ENCODE assay signal across 11 mouse cellular contexts in genomic region chr3:34569998-34570397, GRCm38 (mm10).
DNase-seq lines count a peak whose midpoint lies in the region; ATAC-seq and TF ChIP-seq lines count a peak whose summit lies in the region.
"Had no signal": no experiment of that assay in that cellular context is flagged by ENCODE, and none has a peak within 500 bp of the region (broad histone marks: within the 10 kb centered on the region; RNA-seq: fewer than 3 reads in every experiment).

No protein-coding gene starts in this region.

- peaks cover 93% of the 10 kb centered on the region for H3K4me1 ChIP-seq in hindbrain, embryonic 10.5 days (replicated peaks)
- peaks cover 49% of the 10 kb centered on the region for H3K4me1 ChIP-seq in hindbrain, embryonic 13.5 days (replicated peaks)
- no peaks in the 10 kb centered on the region; the same call in 1 of the 2 replicates for H3K4me1 ChIP-seq in midbrain, postnatal 0 days (ENCODE audit: insufficient read depth, low read length)
- H3K4me1 ChIP-seq: lung, embryonic 15.5 days had no signal

- H3K9ac ChIP-seq in hindbrain, embryonic 13.5 days = no peak overlapping the region
- H3K9ac ChIP-seq in midbrain, postnatal 0 days (replicated peaks; ENCODE audit: low read length, poor library complexity, severe bottlenecking) = no peak overlapping the region
- H3K9ac ChIP-seq: lung, embryonic 15.5 days had no signal

- DNase-seq in hindbrain, embryonic 10.5 days (ENCODE audit: low spot score) = peak; percentile 34
- peak; percentile 69 for DNase-seq in embryo, embryonic 10 days (ENCODE audit: low spot score)
- DNase-seq in gastrocnemius, postnatal 14 days = peak; percentile 68
- DNase-seq in heart, postnatal 4 days = peak; percentile 45
- no peak for DNase-seq in cerebellum, adult 11 months
- no peak for DNase-seq in midbrain, postnatal 0 days (ENCODE audit: low spot score)
- no peak for DNase-seq in layer of hippocampus, postnatal 10 days (ENCODE audit: low spot score in 2 of 2)
- DNase-seq: right cerebral cortex, adult 18-20 months had no signal

- H3K9me3 ChIP-seq in hindbrain, embryonic 10.5 days = no peaks in the 10 kb centered on the region
- H3K9me3 ChIP-seq in hindbrain, embryonic 13.5 days = no peaks in the 10 kb centered on the region
- no peaks in the 10 kb centered on the region for H3K9me3 ChIP-seq in midbrain, postnatal 0 days (ENCODE audit: low read length)
- H3K9me3 ChIP-seq: lung, embryonic 15.5 days had no signal

- H3K27me3 ChIP-seq in hindbrain, embryonic 10.5 days (ENCODE audit: insufficient read depth, poor library complexity, severe bottlenecking) = no peaks in the 10 kb centered on the region; the same call in 1 of the 2 replicates
- H3K27me3 ChIP-seq in hindbrain, embryonic 13.5 days = no peaks in the 10 kb centered on the region
- H3K27me3 ChIP-seq in midbrain, postnatal 0 days (ENCODE audit: insufficient read depth, low read length) = no peaks in the 10 kb centered on the region
- H3K27me3 ChIP-seq: CH12.LX; lung, embryonic 15.5 days had no signal

- H3K27ac ChIP-seq in hindbrain, embryonic 10.5 days = peak overlapping the region; percentile 64
- no peak overlapping the region; the same call in 1 of the 2 replicates for H3K27ac ChIP-seq in hindbrain, embryonic 13.5 days
- no peak overlapping the region for H3K27ac ChIP-seq in midbrain, postnatal 0 days (ENCODE audit: low read depth, low read length)
- H3K27ac ChIP-seq: lung, embryonic 15.5 days had no signal

- H3K4me2 ChIP-seq in hindbrain, embryonic 13.5 days = no peak overlapping the region
- no peak overlapping the region for H3K4me2 ChIP-seq in midbrain, postnatal 0 days (ENCODE audit: low read depth, low read length, poor library complexity, severe bottlenecking)
- H3K4me2 ChIP-seq: lung, embryonic 15.5 days had no signal

- 65% methylated on average over 10 of the region's 10 CpGs for WGBS in hindbrain, embryonic 10.5 days
- WGBS in hindbrain, embryonic 13.5 days = 59% methylated on average over 10 of the region's 10 CpGs
- WGBS in midbrain, postnatal 0 days = 67% methylated on average over 10 of the region's 10 CpGs

- intact Hi-C loops in gastrocnemius, postnatal 14 days (cut with DNase I; ENCODE audit: low total_unique reads) = no loop called here

- no peak for ATAC-seq in hindbrain, embryonic 13.5 days (ENCODE audit: low FRiP score)
- no peak for ATAC-seq in midbrain, postnatal 0 days (ENCODE audit: low FRiP score)

- peaks cover 7% of the 10 kb centered on the region; the same call in 1 of the 2 replicates for H3K36me3 ChIP-seq in hindbrain, embryonic 10.5 days
- H3K36me3 ChIP-seq in hindbrain, embryonic 13.5 days = no peaks in the 10 kb centered on the region
- no peaks in the 10 kb centered on the region for H3K36me3 ChIP-seq in midbrain, postnatal 0 days (ENCODE audit: insufficient read depth, low read length)
- H3K36me3 ChIP-seq: lung, embryonic 15.5 days had no signal

- TF ChIP-seq CTCF in midbrain, postnatal 0 days (IDR thresholded peaks at IDR 0.05) = no peak

- H3K4me3 ChIP-seq in hindbrain, embryonic 10.5 days = no peak overlapping the region
- H3K4me3 ChIP-seq in hindbrain, embryonic 13.5 days = no peak overlapping the region
- H3K4me3 ChIP-seq in midbrain, postnatal 0 days (ENCODE audit: low read depth, low read length) = no peak overlapping the region
- H3K4me3 ChIP-seq: lung, embryonic 15.5 days had no signal

Comparison
In these comparisons a context has a peak if more than half of its experiments do, and no peak if none do; other contexts are left out.
1. DNase-seq: peak in hindbrain, embryonic 10.5 days (single experiment), embryo, embryonic 10 days (single experiment), gastrocnemius, postnatal 14 days (single experiment) and heart, postnatal 4 days (single experiment); none in cerebellum, adult 11 months (single experiment), midbrain, postnatal 0 days (single experiment) and layer of hippocampus, postnatal 10 days (0 of 2).